Mouse (Mus musculus) lung, postnatal 0 days (tissue): ENCODE data around the gene Arl5c. TPM values are rescaled to one million over a fixed set of nuclear protein-coding genes. Genes with fewer than 3 reads are reported as not detected.

ENCODE experiments used
- ATAC-seq: fragments of 200-750 bp; cut with Nextera tagmentation; 2 replicates; pipeline ENCODE4 v1.8.0; 2017; ENCODE audit warnings: moderate library complexity
- DNase-seq: peaks from one replicate; pipeline ENCODE4 v3.0.0-alpha.2; 2016; ENCODE audit warnings: low spot score
- H3K27ac ChIP-seq: fragments of 300-500 bp; sonication (generic); 2 replicates; pipeline ENCODE4 v1.5.1; 2014; ENCODE audit warnings: antibody characterized with exemption, mild to moderate bottlenecking, low read length, mixed read lengths
- H3K27me3 ChIP-seq: fragments of 300-500 bp; sonication (generic); replicated peaks from 2 replicates; pipeline ENCODE4 v1.6.1; 2014; ENCODE audit warnings: low read length, mixed read lengths; ENCODE audit not compliant: insufficient read depth
- H3K36me3 ChIP-seq: fragments of 300-500 bp; sonication (generic); 2 replicates; pipeline ENCODE4 v1.6.1; 2014; ENCODE audit warnings: low read length, mixed read lengths; ENCODE audit not compliant: insufficient read depth
- H3K4me1 ChIP-seq: fragments of 300-500 bp; sonication (generic); 2 replicates; pipeline ENCODE4 v1.6.1; 2014; ENCODE audit warnings: antibody characterized with exemption, low read depth, low read length, mixed read lengths; ENCODE audit not compliant: insufficient read depth
- H3K4me2 ChIP-seq: fragments of 300-500 bp; sonication (generic); replicated peaks from 2 replicates; pipeline ENCODE4 v1.6.1; 2014; ENCODE audit warnings: low read depth, mild to moderate bottlenecking, low read length, moderate library complexity, mixed read lengths
- H3K4me3 ChIP-seq: fragments of 300-500 bp; sonication (generic); 2 replicates; pipeline ENCODE4 v1.5.1; 2014; ENCODE audit warnings: low read depth, low read length
- H3K9ac ChIP-seq: fragments of 300-500 bp; sonication (generic); replicated peaks from 2 replicates; pipeline ENCODE4 v1.6.1; 2014; ENCODE audit warnings: low read depth, mild to moderate bottlenecking
- H3K9me3 ChIP-seq: fragments of 300-500 bp; sonication (generic); 2 replicates; pipeline ENCODE4 v1.6.1; 2016; ENCODE audit warnings: low read length, mixed read lengths
- CTCF ChIP-seq: IDR thresholded peaks from 2 replicates; pipeline ENCODE4 v1.5.1; 2016; ENCODE audit warnings: antibody characterized with exemption, mild to moderate bottlenecking
- EP300 ChIP-seq: IDR thresholded peaks from 2 replicates; pipeline ENCODE4 v1.6.1; 2016; ENCODE audit warnings: antibody characterized with exemption, mild to moderate bottlenecking, control low read depth
- WGBS: fragments of 180-500 bp; shearing (Covaris S2); extraction: QIAGEN DNeasy Blood & Tissue Kit; methylation state at CpG from one replicate; pipeline ENCODE4 v1.1.7; 2014; 5-methylcytosine and 5-hydroxymethylcytosine counted together
- polyA plus RNA-seq: library from polyadenylated mRNA; unstranded; fragments of >200 nt; fragmentation: Nextera tagmentation; extraction: Ambion mirVana; gene quantifications from 2 replicates; pipeline ENCODE4 v1.2.1, GENCODE M21; 2015

The Arl5c gene
- polyA plus RNA-seq, 1 experiment from 2014 or later, result 4.6 TPM

- Histone ChIP-seq H3K4me3 (no peak overlapping the region), H3K27me3 (no peaks in the 10 kb centered on the region), H3K27ac (no peak overlapping the region), H3K4me1 (no peaks in the 10 kb centered on the region), H3K9ac (no peak overlapping the region), H3K36me3 (no peaks in the 10 kb centered on the region), H3K9me3 (no peaks in the 10 kb centered on the region), H3K4me2 (no peak overlapping the region)
- no peak for TF ChIP-seq EP300
- TF ChIP-seq CTCF, result peak; percentile 69
- WGBS, result 84% methylated on average over 1 of the region's 1 CpGs
- DNase-seq (no peak), ATAC-seq (peak; percentile 30; the same call in 1 of the 2 replicates)
These were observed 35.1 kb downstream of the Arl5c start for GRCm38 (mm10) chr11:97960907-97961306.

- Histone ChIP-seq H3K36me3 (no peaks in the 10 kb centered on the region), H3K27me3 (no peaks in the 10 kb centered on the region), H3K9ac (no peak overlapping the region), H3K4me3 (no peak overlapping the region), H3K9me3 (no peaks in the 10 kb centered on the region), H3K4me1 (no peaks in the 10 kb centered on the region), H3K27ac (no peak overlapping the region), H3K4me2 (no peak overlapping the region)
- ATAC-seq, result no peak
- no peak for DNase-seq
- WGBS, result 48% methylated on average over 5 of the region's 5 CpGs
- TF ChIP-seq EP300 (no peak), CTCF (no peak)
These were observed 36.7 kb downstream of the Arl5c start for GRCm38 (mm10) chr11:97959300-97959680.

GRCm38 (mm10) chr11:97958641-97959299 lies 37.2 kb downstream of the Arl5c start:
- H3K9ac ChIP-seq, result no peak overlapping the region

GRCm38 (mm10) chr11:97956905-97957560 lies 38.9 kb downstream of the Arl5c start:
- no peak overlapping the region for H3K4me3 ChIP-seq
- no peaks in the 10 kb centered on the region for H3K36me3 ChIP-seq
- H3K4me2 ChIP-seq, result no peak overlapping the region
- TF ChIP-seq CTCF (no peak), EP300 (no peak)
- no peak for DNase-seq
- H3K27ac ChIP-seq, result no peak overlapping the region
- no peaks in the 10 kb centered on the region for H3K9me3 ChIP-seq
- no peaks in the 10 kb centered on the region for H3K4me1 ChIP-seq
- no peak for ATAC-seq
- H3K9ac ChIP-seq, result no peak overlapping the region
- 53% methylated on average over 6 of the region's 6 CpGs for WGBS
- no peaks in the 10 kb centered on the region for H3K27me3 ChIP-seq

More at GRCm38 (mm10) chr11:97958641-97959299, 37.2 kb downstream of the Arl5c start:
- Histone ChIP-seq H3K4me3 (no peak overlapping the region), H3K36me3 (no peaks in the 10 kb centered on the region), H3K27ac (no peak overlapping the region), H3K9me3 (no peaks in the 10 kb centered on the region), H3K27me3 (no peaks in the 10 kb centered on the region), H3K4me2 (no peak overlapping the region), H3K4me1 (no peaks in the 10 kb centered on the region)
- WGBS, result 69% methylated on average over 7 of the region's 7 CpGs
- ATAC-seq, result no peak
- DNase-seq, result no peak
- TF ChIP-seq EP300, result no peak
- TF ChIP-seq CTCF, result no peak

GRCm38 (mm10) chr11:97955915-97956314 lies 40.1 kb downstream of the Arl5c start:
- DNase-seq (no peak), ATAC-seq (no peak)
- no peak overlapping the region for H3K27ac ChIP-seq
- H3K9me3 ChIP-seq, result no peaks in the 10 kb centered on the region
- no peak for TF ChIP-seq EP300
- TF ChIP-seq CTCF, result no peak
- H3K9ac ChIP-seq, result no peak overlapping the region
- H3K4me2 ChIP-seq, result no peak overlapping the region
- no peaks in the 10 kb centered on the region for H3K36me3 ChIP-seq
- no peaks in the 10 kb centered on the region for H3K4me1 ChIP-seq
- H3K27me3 ChIP-seq, result no peaks in the 10 kb centered on the region
- 59% methylated on average over 4 of the region's 4 CpGs for WGBS
- H3K4me3 ChIP-seq, result no peak overlapping the region

GRCm38 (mm10) chr11:97955146-97955902 lies 40.7 kb downstream of the Arl5c start:
- Histone ChIP-seq H3K4me2 (no peak overlapping the region), H3K4me3 (no peak overlapping the region), H3K9ac (no peak overlapping the region), H3K27me3 (no peaks in the 10 kb centered on the region), H3K4me1 (no peaks in the 10 kb centered on the region), H3K36me3 (no peaks in the 10 kb centered on the region), H3K27ac (no peak overlapping the region), H3K9me3 (no peaks in the 10 kb centered on the region)
- WGBS, result 77% methylated on average over 9 of the region's 9 CpGs
- TF ChIP-seq EP300 (no peak), CTCF (no peak)
- no peak for ATAC-seq
- no peak for DNase-seq
